Mouse (Mus musculus) midbrain, embryonic 12.5 days (tissue): ENCODE results near the gene Klrb1f. TPM values are rescaled to one million over a fixed set of nuclear protein-coding genes. Genes with fewer than 3 reads are reported as not detected.
"Not testable (repeated sequence)": the region's sequence is repeated elsewhere in the genome, so short reads cannot be mapped to it uniquely, and the experiment has no call there.

Experiments
- ATAC-seq: fragments of 200-750 bp; cut with Nextera tagmentation; 2 replicates; pipeline ENCODE4 v1.8.0; 2017; ENCODE audit warnings: low read depth, moderate TSS enrichment, moderate library complexity; ENCODE audit not compliant: low FRiP score
- H3K27ac ChIP-seq: fragments of 300-500 bp; sonication (generic); replicated peaks from 2 replicates; pipeline ENCODE4 v1.5.1; 2016; ENCODE audit warnings: mild to moderate bottlenecking
- H3K27me3 ChIP-seq: fragments of 300-500 bp; sonication (generic); 2 replicates; pipeline ENCODE4 v1.6.1; 2016; ENCODE audit warnings: mild to moderate bottlenecking
- H3K36me3 ChIP-seq: fragments of 300-500 bp; sonication (generic); 2 replicates; pipeline ENCODE4 v1.6.1; 2016
- H3K4me1 ChIP-seq: fragments of 300-500 bp; sonication (generic); 2 replicates; pipeline ENCODE4 v1.6.1; 2016
- H3K4me2 ChIP-seq: fragments of 300-500 bp; sonication (generic); replicated peaks from 2 replicates; pipeline ENCODE4 v1.6.1; 2016; ENCODE audit warnings: mild to moderate bottlenecking, moderate library complexity
- H3K4me3 ChIP-seq: fragments of 300-500 bp; sonication (generic); 2 replicates; pipeline ENCODE4 v1.5.1; 2016; ENCODE audit warnings: mild to moderate bottlenecking
- H3K9ac ChIP-seq: fragments of 300-500 bp; sonication (generic); replicated peaks from 2 replicates; pipeline ENCODE4 v1.6.1; 2016; ENCODE audit warnings: mild to moderate bottlenecking, moderate library complexity
- H3K9me3 ChIP-seq: fragments of 300-500 bp; sonication (generic); 2 replicates; pipeline ENCODE4 v1.6.1; 2016; ENCODE audit warnings: mild to moderate bottlenecking
- WGBS: fragments of 180-500 bp; shearing (Covaris S2); methylation state at CpG from one replicate; pipeline ENCODE4 v1.1.7; 2016; 5-methylcytosine and 5-hydroxymethylcytosine counted together
- polyA plus RNA-seq: library from polyadenylated mRNA; unstranded; fragments of >200 nt; fragmentation: Nextera tagmentation; extraction: Ambion mirVana; gene quantifications from 2 replicates; pipeline ENCODE4 v1.2.1, GENCODE M21; 2016

Klrb1f gene
- not detected in 2 replicates for polyA plus RNA-seq

DNA sequence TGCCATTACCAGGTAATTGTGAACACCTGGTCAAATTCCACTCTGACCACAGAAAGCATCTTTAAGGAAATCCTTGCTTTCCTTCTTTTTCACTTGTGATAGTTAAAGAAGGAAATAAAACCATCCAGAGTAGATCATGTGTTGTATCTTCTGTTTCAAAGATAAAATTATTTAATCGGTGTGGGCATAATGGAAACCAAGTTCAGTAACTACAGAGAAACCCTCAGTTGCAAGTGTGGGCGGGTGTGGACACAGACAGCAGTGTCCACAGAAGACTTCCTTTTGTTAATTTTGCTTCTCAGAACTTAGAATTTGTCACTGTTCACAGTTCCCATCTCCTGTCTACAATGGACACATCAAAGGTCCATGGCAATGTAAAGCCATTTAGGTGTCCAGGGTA lies at the start of gene Klrb1f:
TSS of gene Klrb1f (plus strand) at position 301 of the 400 bp plus-strand sequence.
- Histone ChIP-seq H3K4me1 (peaks cover 8% of the 10 kb centered on the region; the same call in 1 of the 2 replicates), H3K27me3 (no peaks in the 10 kb centered on the region), H3K36me3 (no peaks in the 10 kb centered on the region), H3K9me3 (no peaks in the 10 kb centered on the region), H3K27ac (no peak within 1 kb of the TSS), H3K4me3 (no peak within 1 kb of the TSS), H3K4me2 (no peak within 1 kb of the TSS), H3K9ac (no peak within 1 kb of the TSS)
- 89% methylated on average over 2 of the region's 2 CpGs for WGBS
- ATAC-seq: no peak

DNA sequence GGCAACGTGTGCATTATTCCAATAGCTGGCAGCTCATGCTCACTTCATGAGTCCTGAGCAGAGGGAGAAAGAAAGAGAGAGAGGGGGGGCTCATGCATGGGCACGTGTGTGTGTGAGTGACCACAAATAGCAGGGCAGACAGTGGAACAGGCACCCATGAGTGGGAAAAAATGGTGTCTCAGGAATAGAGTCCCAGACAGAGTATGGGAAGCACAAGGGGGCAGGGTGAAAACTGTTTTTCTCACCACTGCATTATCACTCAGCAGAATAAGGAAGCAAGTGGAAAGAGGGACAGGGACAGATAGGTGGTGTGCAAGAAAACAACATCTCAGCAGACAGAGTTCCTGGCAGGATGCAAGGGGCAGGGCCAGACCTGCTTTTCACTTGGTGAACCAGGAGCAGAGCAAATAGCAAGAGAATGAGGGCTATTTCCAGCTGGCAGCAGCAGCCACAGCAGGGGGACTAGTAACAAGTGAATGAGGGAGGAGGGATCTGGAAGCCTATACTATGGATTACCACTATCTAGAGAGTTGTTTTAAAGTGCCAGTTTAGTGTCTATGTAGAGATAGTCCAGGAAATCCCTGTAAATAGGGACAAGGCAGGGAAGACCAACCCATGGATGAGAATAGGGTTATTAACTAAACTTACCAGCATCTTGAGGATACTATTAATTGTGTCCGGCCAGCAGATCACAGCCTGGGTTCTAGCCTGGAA lies 49.5 kb upstream of the Klrb1f start:
- no peak for ATAC-seq
- H3K4me3 ChIP-seq: no peak overlapping the region
- no peak overlapping the region for H3K27ac ChIP-seq
- peaks cover 11% of the 10 kb centered on the region for H3K4me1 ChIP-seq
- H3K9ac ChIP-seq: no peak overlapping the region
- 78% methylated on average over 3 of the region's 3 CpGs for WGBS
- H3K36me3 ChIP-seq: no peaks in the 10 kb centered on the region
- no peaks in the 10 kb centered on the region for H3K9me3 ChIP-seq
- no peak overlapping the region for H3K4me2 ChIP-seq
- H3K27me3 ChIP-seq: no peaks in the 10 kb centered on the region

DNA sequence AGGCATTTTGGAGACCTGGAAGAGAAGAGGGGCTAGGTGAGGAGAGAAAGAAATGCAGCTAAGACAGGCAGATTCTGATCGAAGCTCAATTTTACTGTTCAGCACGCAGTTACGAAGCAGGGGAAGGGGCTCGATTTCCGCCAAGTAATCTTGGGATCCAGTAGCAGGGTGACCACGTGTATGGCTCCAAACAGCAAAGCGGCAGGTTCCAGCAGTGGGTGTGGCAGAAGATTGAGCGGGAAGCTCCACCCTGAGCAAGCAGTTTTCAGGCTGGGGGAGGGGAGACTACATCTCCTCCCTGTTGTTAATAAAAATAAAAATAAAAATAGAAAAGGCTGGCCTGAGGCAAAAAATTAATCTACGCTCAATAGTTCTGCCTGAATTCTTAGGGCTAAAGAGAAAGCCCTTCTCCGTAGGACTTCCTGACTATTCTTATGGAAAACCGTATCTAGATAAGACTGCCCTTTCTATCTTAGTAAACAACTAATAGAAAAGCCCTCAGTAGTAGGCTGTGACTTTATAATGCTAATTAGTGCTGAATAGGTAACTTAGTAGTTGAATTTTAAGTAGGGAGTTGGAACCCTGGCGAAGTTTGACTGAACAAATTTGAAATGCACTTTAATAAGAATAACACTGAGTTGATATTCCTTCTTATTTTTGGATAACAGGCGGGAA lies 48.8 kb upstream of the Klrb1f start:
- no peak overlapping the region for H3K27ac ChIP-seq
- no peak overlapping the region for H3K4me2 ChIP-seq
- no peak overlapping the region for H3K4me3 ChIP-seq
- H3K9ac ChIP-seq: no peak overlapping the region
- peaks cover 11% of the 10 kb centered on the region for H3K4me1 ChIP-seq
- H3K27me3 ChIP-seq: no peaks in the 10 kb centered on the region
- no peaks in the 10 kb centered on the region for H3K36me3 ChIP-seq
- ATAC-seq: no peak
- 68% methylated on average over 13 of the region's 13 CpGs for WGBS
- no peaks in the 10 kb centered on the region for H3K9me3 ChIP-seq

DNA sequence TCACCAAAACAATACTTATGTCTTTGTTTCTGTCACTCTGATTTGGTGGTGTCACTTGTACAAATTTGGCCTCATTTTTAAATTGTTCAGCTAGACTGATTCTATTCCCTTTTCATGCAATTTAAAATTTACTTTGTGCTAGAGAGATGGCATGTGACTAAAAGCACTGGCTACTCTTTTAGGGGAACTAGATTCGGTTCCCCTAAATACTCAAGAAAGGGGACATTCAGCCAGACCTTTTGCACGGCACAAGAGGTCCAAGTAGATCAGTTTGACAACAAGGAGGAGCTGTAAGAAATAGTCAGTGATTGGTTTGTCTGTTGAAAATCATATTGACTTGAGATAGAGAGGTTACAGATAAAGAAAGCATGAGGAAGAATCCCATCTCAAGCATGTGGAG lies 44.3 kb upstream of the Klrb1f start:
- WGBS: 92% methylated on average over 2 of the region's 2 CpGs
- no peak for ATAC-seq

DNA sequence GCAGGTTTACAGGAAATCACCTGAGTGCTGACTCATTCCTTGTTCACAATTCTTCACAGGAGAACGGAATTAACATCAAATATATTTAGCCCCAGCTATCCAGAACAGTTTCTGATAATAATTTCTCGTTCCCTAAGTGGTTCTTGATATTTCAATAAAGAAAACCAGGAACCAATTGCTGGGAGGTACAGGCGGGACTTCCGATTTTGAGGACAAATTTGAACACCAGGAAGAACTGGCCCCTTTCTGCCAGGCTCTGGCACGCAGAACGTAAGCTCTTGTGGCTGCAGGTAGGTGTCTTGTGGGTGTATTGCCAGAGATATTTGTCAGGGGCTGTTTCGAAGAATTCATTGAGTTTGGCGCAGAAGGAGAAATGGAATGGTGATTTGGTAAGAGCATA lies 37.1 kb upstream of the Klrb1f start:
- ATAC-seq: no peak
- H3K4me1 ChIP-seq: no peaks in the 10 kb centered on the region
- no peak overlapping the region for H3K4me2 ChIP-seq
- H3K36me3 ChIP-seq: no peaks in the 10 kb centered on the region
- no peak overlapping the region for H3K27ac ChIP-seq
- H3K4me3 ChIP-seq: no peak overlapping the region
- H3K27me3 ChIP-seq: no peaks in the 10 kb centered on the region
- WGBS: 86% methylated on average over 8 of the region's 8 CpGs
- no peaks in the 10 kb centered on the region for H3K9me3 ChIP-seq
- no peak overlapping the region for H3K9ac ChIP-seq

More for the DNA sequence above, 44.3 kb upstream of the Klrb1f start:
- Histone ChIP-seq H3K27me3 (no peaks in the 10 kb centered on the region), H3K9me3 (no peaks in the 10 kb centered on the region), H3K9ac (no peak overlapping the region), H3K36me3 (no peaks in the 10 kb centered on the region), H3K27ac (no peak overlapping the region), H3K4me1 (no peaks in the 10 kb centered on the region; the same call in 1 of the 2 replicates), H3K4me2 (no peak overlapping the region), H3K4me3 (no peak overlapping the region)

DNA sequence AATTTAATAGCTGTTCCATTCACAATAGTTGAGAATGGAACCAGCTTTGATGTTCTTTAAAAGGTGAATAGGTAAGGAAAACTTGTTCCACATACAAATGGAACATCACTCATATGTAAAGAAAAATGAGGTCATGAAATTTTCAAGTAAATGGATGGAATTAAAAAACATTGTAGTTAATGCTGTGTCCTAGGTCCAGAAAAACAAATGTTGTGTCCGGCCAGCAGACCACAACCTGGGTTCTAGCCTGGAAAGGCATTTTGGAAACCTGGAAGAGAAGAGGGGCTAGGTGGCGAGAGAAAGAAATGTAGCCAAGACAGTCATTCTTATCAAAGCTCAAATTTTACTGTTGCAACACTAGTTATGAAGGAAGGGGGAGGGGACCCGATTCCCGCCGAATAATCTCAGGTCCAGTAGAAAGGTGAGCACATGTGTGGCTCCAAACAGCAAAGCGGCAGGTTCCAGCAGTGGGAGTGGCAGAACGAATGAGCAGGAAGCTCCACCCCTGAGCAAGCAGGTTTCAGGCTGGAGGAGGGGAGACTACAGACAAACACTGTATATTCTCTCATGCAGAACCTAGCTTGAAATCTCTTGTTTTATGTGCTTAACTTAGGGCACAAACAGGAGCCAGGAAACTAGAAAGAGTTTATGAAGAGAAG lies 35.7 kb upstream of the Klrb1f start:
- not testable (repeated sequence) for H3K9ac ChIP-seq, H3K4me1 ChIP-seq, H3K9me3 ChIP-seq, H3K27ac ChIP-seq, H3K4me2 ChIP-seq, H3K36me3 ChIP-seq, H3K4me3 ChIP-seq, ATAC-seq, H3K27me3 ChIP-seq
- 89% methylated on average over 7 of the region's 7 CpGs for WGBS

DNA sequence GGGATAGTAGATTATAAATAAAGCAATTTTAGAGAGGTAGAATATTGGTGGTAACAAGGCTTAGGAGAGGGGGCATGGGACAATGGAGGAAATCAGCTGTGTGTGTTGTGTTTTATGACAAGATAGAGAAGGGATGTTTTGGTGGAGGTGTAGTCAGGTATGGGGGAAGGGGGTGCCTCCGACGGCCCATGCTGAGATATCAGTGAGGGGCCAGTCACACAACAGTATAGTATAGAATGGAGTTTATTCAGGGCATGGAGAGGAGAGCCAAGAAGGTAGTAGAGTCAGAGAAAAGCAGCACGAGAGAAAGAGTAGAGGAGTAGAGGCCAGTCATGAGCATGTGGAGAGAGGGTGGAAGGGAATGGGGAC lies 35.2 kb upstream of the Klrb1f start:
- H3K27ac ChIP-seq: no peak overlapping the region
- no peak for ATAC-seq
- 84% methylated on average over 3 of the region's 3 CpGs for WGBS

DNA sequence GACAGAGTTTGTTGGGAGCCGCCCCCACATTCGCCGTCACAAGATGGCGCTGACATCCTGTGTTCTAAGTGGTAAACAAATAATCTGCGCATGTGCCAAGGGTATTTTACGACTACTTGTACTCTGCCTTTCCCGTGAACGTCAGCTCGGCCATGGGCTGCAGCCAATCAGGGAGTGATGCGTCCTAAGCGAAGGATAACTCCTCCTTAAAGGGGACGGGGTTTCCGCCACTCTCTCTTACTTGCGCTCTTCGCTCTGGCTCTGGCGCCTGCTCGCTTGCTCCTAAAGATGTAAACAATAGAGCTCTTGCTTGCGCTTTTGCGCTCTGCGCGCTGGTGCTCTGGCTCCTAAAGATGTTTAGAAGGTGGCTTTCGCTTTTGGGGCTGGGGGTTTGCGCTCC lies 33.7 kb upstream of the Klrb1f start:
- WGBS: 97% methylated on average over 20 of the region's 23 CpGs
- not testable (repeated sequence) for ATAC-seq, H3K4me2 ChIP-seq, H3K27ac ChIP-seq, H3K36me3 ChIP-seq, H3K9ac ChIP-seq, H3K9me3 ChIP-seq, H3K4me3 ChIP-seq, H3K4me1 ChIP-seq, H3K27me3 ChIP-seq

More for the DNA sequence above, 35.2 kb upstream of the Klrb1f start:
- Histone ChIP-seq H3K9ac (no peak overlapping the region), H3K36me3 (no peaks in the 10 kb centered on the region), H3K4me2 (no peak overlapping the region), H3K27me3 (no peaks in the 10 kb centered on the region), H3K4me1 (no peaks in the 10 kb centered on the region), H3K4me3 (no peak overlapping the region), H3K9me3 (no peaks in the 10 kb centered on the region)

DNA sequence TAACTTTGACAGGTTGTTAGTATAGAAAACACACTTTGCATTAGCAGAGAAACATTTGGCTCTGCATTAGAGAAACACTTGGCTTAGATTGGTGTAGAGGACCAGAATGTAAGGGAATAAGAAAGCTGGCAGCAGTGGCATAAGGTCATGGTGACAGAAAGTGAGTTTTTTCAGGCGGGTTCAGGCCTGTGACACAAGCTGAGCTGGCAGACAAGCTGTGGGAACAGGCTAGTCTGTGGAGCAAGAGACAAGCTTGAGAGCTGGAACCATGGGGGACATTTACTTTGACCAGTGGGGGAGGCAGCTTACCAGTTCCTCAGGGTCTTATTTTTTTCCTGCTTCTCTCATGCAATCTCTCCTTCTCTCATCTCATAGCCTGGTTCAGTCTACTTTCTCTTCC lies 32.7 kb upstream of the Klrb1f start:
- Histone ChIP-seq H3K27me3 (no peaks in the 10 kb centered on the region), H3K4me3 (no peak overlapping the region), H3K4me2 (no peak overlapping the region), H3K36me3 (no peaks in the 10 kb centered on the region), H3K27ac (no peak overlapping the region), H3K9ac (no peak overlapping the region), H3K9me3 (no peaks in the 10 kb centered on the region), H3K4me1 (no peaks in the 10 kb centered on the region)
- no peak for ATAC-seq
- WGBS: 47% methylated on average over 1 of the region's 1 CpGs

DNA sequence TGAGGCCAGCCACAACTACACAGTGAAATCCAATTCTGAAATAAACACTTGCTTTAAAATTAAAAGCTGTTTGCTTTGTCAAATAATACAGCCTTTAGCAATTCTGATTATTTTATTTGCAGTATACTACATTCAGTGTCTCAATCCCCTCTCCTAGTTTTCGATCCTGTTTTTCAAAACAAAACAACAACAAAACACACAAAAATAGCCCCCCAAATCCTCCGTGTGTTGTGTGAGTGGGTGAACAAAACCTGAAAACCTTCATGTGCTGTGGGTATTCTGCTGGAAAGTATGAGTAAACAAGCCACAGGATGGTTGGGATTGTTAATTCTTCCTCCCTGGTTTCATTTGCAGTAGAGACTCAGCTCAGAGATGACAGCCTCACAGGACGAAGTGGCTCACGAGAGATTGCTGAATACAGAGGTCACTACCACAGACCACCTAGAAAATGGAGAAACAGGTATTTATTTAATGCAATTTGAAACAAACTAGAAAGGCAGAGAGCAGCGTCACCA lies 31.9 kb upstream of the Klrb1f start:
- Histone ChIP-seq H3K9ac (no peak overlapping the region), H3K27me3 (no peaks in the 10 kb centered on the region), H3K4me1 (no peaks in the 10 kb centered on the region), H3K36me3 (no peaks in the 10 kb centered on the region), H3K4me2 (no peak overlapping the region), H3K27ac (no peak overlapping the region), H3K9me3 (no peaks in the 10 kb centered on the region), H3K4me3 (no peak overlapping the region)
- no peak for ATAC-seq
- WGBS: 80% methylated on average over 5 of the region's 5 CpGs

DNA sequence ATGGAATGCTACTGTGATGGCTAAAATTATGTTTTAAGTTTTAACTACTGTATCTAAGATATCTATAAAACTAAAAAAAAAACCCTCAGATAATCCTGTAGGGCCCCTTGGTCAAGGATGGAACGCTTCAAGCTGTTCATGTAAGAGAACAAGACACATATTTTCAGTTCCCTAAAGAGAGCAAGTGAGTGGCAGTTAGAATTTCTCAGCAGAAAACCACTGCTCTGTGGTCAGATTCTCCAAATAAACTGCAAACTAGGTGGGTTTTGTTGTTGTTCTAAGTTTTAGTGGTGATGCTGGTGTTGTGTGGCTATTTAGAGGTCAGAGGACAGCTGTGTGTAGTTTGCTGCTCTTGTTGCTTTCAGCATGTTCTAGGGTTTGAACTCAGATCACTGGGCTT lies 31.3 kb upstream of the Klrb1f start:
- no peaks in the 10 kb centered on the region for H3K36me3 ChIP-seq
- no peak overlapping the region for H3K9ac ChIP-seq
- no peak for ATAC-seq
- no peaks in the 10 kb centered on the region for H3K9me3 ChIP-seq
- no peak overlapping the region for H3K27ac ChIP-seq
- no peak overlapping the region for H3K4me3 ChIP-seq
- no peaks in the 10 kb centered on the region for H3K27me3 ChIP-seq
- no peak overlapping the region for H3K4me2 ChIP-seq
- WGBS: 85% methylated on average over 1 of the region's 1 CpGs
- H3K4me1 ChIP-seq: no peaks in the 10 kb centered on the region
